Mouse (Mus musculus) CH12.LX (cell line): ENCODE data around the gene Arl8b. TPM values are rescaled to one million over a fixed set of nuclear protein-coding genes. Genes with fewer than 3 reads are reported as not detected.

Source experiments
- DNase-seq: peaks from one replicate; pipeline ENCODE4 v3.0.0-alpha.2; 2013; ENCODE audit errors: extremely low read depth
- H3K27ac ChIP-seq: 2 replicates; pipeline ENCODE4 v1.5.1; 2012; ENCODE audit warnings: low read depth, mild to moderate bottlenecking, control low read depth, moderate library complexity; ENCODE audit not compliant: insufficient read depth
- H3K27me3 ChIP-seq: replicated peaks from 2 replicates; pipeline ENCODE3; 2012; ENCODE audit warnings: inconsistent platforms
- H3K36me3 ChIP-seq, 2 experiments: replicated peaks in 1 of 2; 2 replicates each; pipeline versions ENCODE3 to v1.6.1; 2012; ENCODE audit warnings: inconsistent platforms in 1 of 2, low read length in 1 of 2, mild to moderate bottlenecking in 1 of 2, mixed read lengths in 1 of 2, moderate library complexity in 1 of 2; ENCODE audit not compliant: control insufficient read depth in 1 of 2, insufficient read depth in 1 of 2
- H3K4me1 ChIP-seq, 2 experiments: 2 replicates each; pipeline ENCODE4 v1.6.1; 2012; ENCODE audit warnings: inconsistent platforms in 1 of 2, moderate library complexity in 1 of 2; ENCODE audit not compliant: insufficient read depth in 2 of 2, control insufficient read depth in 1 of 2
- H3K4me2 ChIP-seq: 2 replicates; pipeline ENCODE4 v1.6.1; 2012; ENCODE audit warnings: low read depth, mild to moderate bottlenecking, control low read depth; ENCODE audit not compliant: poor library complexity, insufficient read depth, severe bottlenecking
- H3K4me3 ChIP-seq, 3 experiments: fragments of 150-350 bp in 1 of 3; sonication (generic) in 1 of 3; replicated peaks in 1 of 3; 2 replicates each; pipeline versions ENCODE3 to v1.5.1; 2011 to 2012; ENCODE audit warnings: low read depth in 2 of 3, low read length in 2 of 3, mild to moderate bottlenecking in 2 of 3, moderate library complexity in 2 of 3, control low read depth in 1 of 3, improper control_type of control experiment in 1 of 3, inconsistent platforms in 1 of 3, mixed read lengths in 1 of 3; ENCODE audit not compliant: poor library complexity in 1 of 3
- H3K79me2 ChIP-seq: replicated peaks from 2 replicates; pipeline ENCODE4 v1.6.1; 2012; ENCODE audit warnings: mild to moderate bottlenecking, moderate library complexity; ENCODE audit not compliant: control insufficient read depth, poor library complexity, insufficient read depth, severe bottlenecking; ENCODE audit errors: extremely low read depth
- H3K9ac ChIP-seq: 2 replicates; pipeline ENCODE4 v1.6.1; 2012; ENCODE audit warnings: low read depth, mild to moderate bottlenecking, control low read depth, moderate library complexity; ENCODE audit not compliant: insufficient read depth
- H3K9me3 ChIP-seq: replicated peaks from 2 replicates; pipeline ENCODE3; 2012; ENCODE audit warnings: low read length, inconsistent platforms, mixed read lengths
- BHLHE40 ChIP-seq: IDR thresholded peaks from 2 replicates; pipeline ENCODE4 v1.6.1; 2011; ENCODE audit warnings: mild to moderate bottlenecking, low read depth, low read length, improper control_type of control experiment
- CHD1 ChIP-seq: IDR thresholded peaks from 2 replicates; pipeline ENCODE4 v1.6.1; 2012; ENCODE audit warnings: low read depth, low read length, improper control_type of control experiment, inconsistent platforms
- CHD2 ChIP-seq: IDR thresholded peaks from 2 replicates; pipeline ENCODE4 v1.6.1; 2011; ENCODE audit warnings: low read length, improper control_type of control experiment
- E2F4 ChIP-seq: IDR thresholded peaks from 2 replicates; pipeline ENCODE4 v1.6.1; 2011; ENCODE audit warnings: low read depth, low read length, improper control_type of control experiment; ENCODE audit not compliant: insufficient replicate concordance
- EP300 ChIP-seq: IDR thresholded peaks from 2 replicates; pipeline ENCODE4 v1.6.1; 2011; ENCODE audit warnings: low read length, improper control_type of control experiment
- ETS1 ChIP-seq: conservative IDR thresholded peaks from 2 replicates; pipeline ENCODE4 v1.6.1; 2012; ENCODE audit warnings: low read depth, mild to moderate bottlenecking, inconsistent platforms, low read length, improper control_type of control experiment, moderate library complexity
- GABPA ChIP-seq: IDR thresholded peaks from 2 replicates; pipeline ENCODE4 v1.6.1; 2012; ENCODE audit warnings: low read depth, low read length, improper control_type of control experiment, inconsistent platforms; ENCODE audit not compliant: insufficient replicate concordance
- IRF4 ChIP-seq: IDR thresholded peaks from 2 replicates; pipeline ENCODE4 v1.6.1; 2014; ENCODE audit warnings: low read depth, mild to moderate bottlenecking, inconsistent platforms, low read length, improper control_type of control experiment
- JUND ChIP-seq: conservative IDR thresholded peaks from 2 replicates; pipeline ENCODE4 v1.6.1; 2011; ENCODE audit warnings: low read depth, low read length, improper control_type of control experiment
- MAFK ChIP-seq: IDR thresholded peaks from 2 replicates; pipeline ENCODE4 v1.6.1; 2011; ENCODE audit warnings: low read length, improper control_type of control experiment; ENCODE audit not compliant: insufficient replicate concordance
- MAZ ChIP-seq: IDR thresholded peaks from 2 replicates; pipeline ENCODE4 v1.6.1; 2012; ENCODE audit warnings: low read depth, mild to moderate bottlenecking, inconsistent platforms, low read length, improper control_type of control experiment, moderate library complexity
- MEF2A ChIP-seq: IDR thresholded peaks from 2 replicates; pipeline ENCODE4 v1.6.1; 2014; ENCODE audit warnings: low read depth, mild to moderate bottlenecking, inconsistent platforms, low read length, improper control_type of control experiment, borderline replicate concordance
- MXI1 ChIP-seq: IDR thresholded peaks from 2 replicates; pipeline ENCODE4 v1.6.1; 2011; ENCODE audit warnings: mild to moderate bottlenecking, low read depth, low read length, improper control_type of control experiment
- MYC ChIP-seq: IDR thresholded peaks from 2 replicates; pipeline ENCODE4 v1.6.1; 2011; ENCODE audit warnings: low read depth, mild to moderate bottlenecking, improper control_type of control experiment, low read length
- NELFE ChIP-seq: IDR thresholded peaks from 2 replicates; pipeline ENCODE4 v1.6.1; 2011; ENCODE audit warnings: low read depth, low read length, improper control_type of control experiment
- PAX5 ChIP-seq: IDR thresholded peaks from 2 replicates; pipeline ENCODE4 v1.6.1; 2012; ENCODE audit warnings: low read length, inconsistent platforms, mixed read lengths
- POLR2AphosphoS2 ChIP-seq: IDR thresholded peaks from 2 replicates; pipeline ENCODE4 v1.6.1; 2011; ENCODE audit warnings: low read depth, low read length, improper control_type of control experiment
- RAD21 ChIP-seq: IDR thresholded peaks from 2 replicates; pipeline ENCODE4 v1.6.1; 2011; ENCODE audit warnings: low read depth, mild to moderate bottlenecking, low read length, improper control_type of control experiment, moderate library complexity
- TBP ChIP-seq: conservative IDR thresholded peaks from 2 replicates; pipeline ENCODE4 v1.6.1; 2011; ENCODE audit warnings: low read depth, low read length, improper control_type of control experiment
- UBTF ChIP-seq: IDR thresholded peaks from 2 replicates; pipeline ENCODE4 v1.6.1; 2012; ENCODE audit warnings: low read depth, mild to moderate bottlenecking, inconsistent platforms, low read length, improper control_type of control experiment, moderate library complexity
- USF2 ChIP-seq: conservative IDR thresholded peaks from 2 replicates; pipeline ENCODE4 v1.6.1; 2011; ENCODE audit warnings: low read depth, low read length, improper control_type of control experiment
- ZC3H11A ChIP-seq: IDR thresholded peaks from 2 replicates; pipeline ENCODE4 v1.6.1; 2012; ENCODE audit warnings: low read depth, mild to moderate bottlenecking, inconsistent platforms, low read length, improper control_type of control experiment
- ZKSCAN1 ChIP-seq: IDR thresholded peaks from 2 replicates; pipeline ENCODE4 v1.6.1; 2012; ENCODE audit warnings: low read depth, inconsistent platforms, low read length, improper control_type of control experiment, borderline replicate concordance
- ZMIZ1 ChIP-seq: IDR thresholded peaks from 2 replicates; pipeline ENCODE4 v1.6.1; 2012; ENCODE audit warnings: low read depth, mild to moderate bottlenecking, inconsistent platforms, low read length, improper control_type of control experiment
- ZNF384 ChIP-seq: IDR thresholded peaks from 2 replicates; pipeline ENCODE4 v1.6.1; 2012; ENCODE audit warnings: low read depth, low read length, improper control_type of control experiment, inconsistent platforms
- dilution Hi-C: fragments of 300-500 bp; cut with MboI; formaldehyde crosslinking; loops from 2 replicates; pipeline ENCODE4 v1.14.3; 2020; ENCODE audit warnings: low sequenced_read_pairs; ENCODE audit not compliant: extremely low pct_unique_long_range_greater_than_20kb, extremely low pct_ligation_motif_present
- in situ Hi-C: fragments of 300-500 bp; cut with MboI; formaldehyde crosslinking; loops from 3 replicates; pipeline ENCODE4 v1.14.3; 2019; ENCODE audit warnings: low sequenced_read_pairs, low pct_ligation_motif_present, low pct_unique_long_range_greater_than_20kb, mixed read lengths
- polyA plus RNA-seq: library from polyadenylated mRNA; unstranded; fragments of >175 nt; gene quantifications from 2 replicates; pipeline ENCODE4 v1.2.1, GENCODE M21; 2012; ENCODE audit warnings: low read depth; ENCODE audit not compliant: insufficient read length
- total RNA-seq, 2 experiments: library from RNA; depleted of rRNA; stranded (reverse); fragments of 300-350 nt in 1 of 2; fragments of >200 nt in 1 of 2; gene quantifications; 2 replicates each; pipeline ENCODE4 v1.2.3; 2012 to 2014

Arl8b gene
- total and polyA plus RNA-seq, 3 experiments = 47.8 to 170 (median 141) TPM

GRCm38 (mm10) chr6:108826070-108826469 lies 43.2 kb downstream of the Arl8b start:
- no peak for DNase-seq
- H3K4me2 ChIP-seq = peak overlapping the region; percentile 87
- in situ Hi-C loops = no loop called here
- peaks cover 23% of the 10 kb centered on the region for H3K79me2 ChIP-seq
- H3K9ac ChIP-seq = peak overlapping the region; percentile 62
- dilution Hi-C loops = no loop called here
- no peaks in the 10 kb centered on the region for H3K9me3 ChIP-seq
- H3K36me3 ChIP-seq = peaks cover 26 to 34% of the 10 kb centered on the region in 2 experiments
- H3K4me1 ChIP-seq = peaks cover 2 to 33% of the 10 kb centered on the region in 2 experiments; a peak in 3 of 4 replicates
- TF ChIP-seq ZNF384 (no peak), RAD21 (no peak), MAZ (no peak), ZKSCAN1 (no peak), PAX5 (no peak), TBP (no peak), MEF2A (peak; percentile 82; the same call in 1 of the 2 replicates), ZMIZ1 (no peak), USF2 (no peak), ZC3H11A (no peak), BHLHE40 (no peak), NELFE (0 out of 2 replicates have a peak, but pooled peaks have one; percentile 19), E2F4 (no peak), POLR2AphosphoS2 (no peak), MAFK (no peak), MXI1 (no peak; the same call in 1 of the 2 replicates), UBTF (no peak), JUND (no peak), CHD1 (no peak), EP300 (peak; percentile 7; the same call in 1 of the 2 replicates), CHD2 (0 out of 2 replicates have a peak, but pooled peaks have one; percentile 14), IRF4 (no peak), MYC (0 out of 2 replicates have a peak, but pooled peaks have one; percentile 29), ETS1 (peak; percentile 37; the same call in 1 of the 2 replicates), GABPA (no peak)
- peak overlapping the region; percentile 46; the same call in 1 of the 2 replicates for H3K27ac ChIP-seq
- no peaks in the 10 kb centered on the region for H3K27me3 ChIP-seq
- H3K4me3 ChIP-seq = no peak overlapping the region
